Mouse (Mus musculus): ENCODE measurements at regions not wholly inside any gene's neighbourhood (a gene's known extent, or its start where the extent isn't known, plus 50 kb on each side); places are given as distances from the start of the nearest gene placed in this dataset.

- TF ChIP-seq GATA4 (IDR thresholded peaks at IDR 0.05; ENCODE audit: insufficient replicate concordance, low read length): no peak
Observed at GRCm38 (mm10) chr5:42884251-42884650, 348.7 kb upstream of the Cpeb2 start.

GRCm38 (mm10) chr5:42891890-42892289, 341.1 kb upstream of the Cpeb2 start:
- no peak for TF ChIP-seq GATA4 (IDR thresholded peaks at IDR 0.05; ENCODE audit: insufficient replicate concordance, low read length)

DNA sequence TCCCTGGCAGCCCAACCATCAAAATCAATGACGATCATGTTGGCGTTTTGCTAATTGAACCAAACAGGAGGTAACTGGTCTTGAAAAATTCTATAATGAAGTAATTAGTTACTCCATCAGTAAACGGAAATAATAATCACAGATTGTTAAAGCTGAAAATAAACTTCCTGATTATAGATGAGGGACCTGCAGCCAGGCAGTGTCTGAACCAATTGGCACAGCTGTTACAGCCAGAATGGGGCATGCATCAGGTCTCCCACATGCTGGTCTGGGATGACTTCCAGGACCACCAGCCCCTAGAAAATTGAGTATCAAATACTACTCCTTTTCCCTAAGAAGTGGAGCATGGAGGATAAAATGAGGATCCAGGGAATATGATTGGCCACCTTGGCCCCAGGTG, 326.8 kb upstream of the Cpeb2 start:
- no peak for TF ChIP-seq GATA4 (IDR thresholded peaks at IDR 0.05; ENCODE audit: insufficient replicate concordance, low read length)

DNA sequence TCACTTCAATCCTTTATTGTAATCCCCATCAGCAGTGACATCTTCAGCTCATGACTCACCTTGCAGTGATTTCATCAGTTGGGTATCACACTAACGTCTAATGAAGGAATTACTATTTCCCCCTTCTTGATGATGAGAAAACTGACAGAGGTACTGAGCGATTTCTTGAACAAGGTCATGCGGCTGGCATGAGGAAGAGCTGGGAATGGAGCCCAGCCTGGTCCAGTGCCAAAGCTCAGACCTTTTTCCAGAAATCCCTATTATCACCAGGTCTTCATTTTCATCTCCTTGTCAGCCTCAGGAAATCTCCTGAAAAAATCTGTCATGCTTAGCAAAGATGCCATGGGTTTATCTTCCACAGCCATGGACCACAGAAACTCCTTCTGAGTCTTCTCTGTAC, 313.6 kb upstream of the Cpeb2 start:
- no peak for TF ChIP-seq GATA4 (IDR thresholded peaks at IDR 0.05; ENCODE audit: insufficient replicate concordance, low read length)

- TF ChIP-seq GATA4 (IDR thresholded peaks at IDR 0.05; ENCODE audit: insufficient replicate concordance, low read length): no peak
Observed at GRCm38 (mm10) chr5:42932106-42932505, 300.9 kb upstream of the Cpeb2 start.

GRCm38 (mm10) chr5:42959296-42959862, 273.6 kb upstream of the Cpeb2 start:
- TF ChIP-seq GATA4 (IDR thresholded peaks at IDR 0.05; ENCODE audit: insufficient replicate concordance, low read length): no peak

GRCm38 (mm10) chr5:42969209-42969608, 263.8 kb upstream of the Cpeb2 start:
- TF ChIP-seq GATA4 (IDR thresholded peaks at IDR 0.05; ENCODE audit: insufficient replicate concordance, low read length): no peak

- no peak for TF ChIP-seq GATA4 (IDR thresholded peaks at IDR 0.05; ENCODE audit: insufficient replicate concordance, low read length)
Observed at GRCm38 (mm10) chr5:42969621-42970020, 263.3 kb upstream of the Cpeb2 start.

- TF ChIP-seq GATA4 (IDR thresholded peaks at IDR 0.05; ENCODE audit: insufficient replicate concordance, low read length): no peak
Observed at GRCm38 (mm10) chr5:42977108-42977507, 255.9 kb upstream of the Cpeb2 start.

DNA sequence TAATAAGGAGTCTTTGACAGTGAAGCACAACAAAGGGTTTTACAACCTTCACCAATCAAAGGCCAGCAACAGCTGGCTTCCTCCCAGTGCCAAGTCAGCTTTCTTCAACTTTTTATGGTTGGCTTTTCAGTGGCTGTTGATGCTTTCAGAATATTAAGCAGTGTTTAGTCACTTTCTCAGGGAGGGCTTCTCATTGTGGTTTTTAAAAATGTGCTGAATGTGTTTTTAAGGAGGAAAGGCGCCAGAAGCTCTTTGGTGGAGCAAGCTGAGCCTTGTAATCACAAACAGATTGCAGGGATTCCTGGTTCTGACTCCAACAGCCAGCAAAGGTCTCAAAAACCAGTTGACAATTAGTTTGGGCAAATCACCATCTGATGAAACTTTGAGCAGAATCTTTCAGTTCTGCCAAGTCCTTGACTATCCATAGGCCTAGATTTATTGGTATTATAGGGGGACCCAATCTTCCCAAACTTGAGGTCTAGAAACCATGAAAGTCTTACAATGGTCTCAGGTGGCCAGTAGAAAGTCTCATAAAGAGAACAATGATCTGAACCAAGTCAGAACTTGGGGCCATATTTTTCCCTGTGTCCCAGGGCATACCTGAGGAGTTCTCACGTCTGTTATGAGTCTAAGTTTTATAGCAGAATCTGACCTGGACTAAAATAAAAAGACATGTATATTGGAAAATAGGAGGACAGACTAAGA, 251.9 kb upstream of the Cpeb2 start:
- TF ChIP-seq GATA4 (IDR thresholded peaks at IDR 0.05; ENCODE audit: insufficient replicate concordance, low read length): no peak

GRCm38 (mm10) chr5:42986203-42986602, 246.8 kb upstream of the Cpeb2 start:
- no peak for TF ChIP-seq GATA4 (IDR thresholded peaks at IDR 0.05; ENCODE audit: insufficient replicate concordance, low read length)

DNA sequence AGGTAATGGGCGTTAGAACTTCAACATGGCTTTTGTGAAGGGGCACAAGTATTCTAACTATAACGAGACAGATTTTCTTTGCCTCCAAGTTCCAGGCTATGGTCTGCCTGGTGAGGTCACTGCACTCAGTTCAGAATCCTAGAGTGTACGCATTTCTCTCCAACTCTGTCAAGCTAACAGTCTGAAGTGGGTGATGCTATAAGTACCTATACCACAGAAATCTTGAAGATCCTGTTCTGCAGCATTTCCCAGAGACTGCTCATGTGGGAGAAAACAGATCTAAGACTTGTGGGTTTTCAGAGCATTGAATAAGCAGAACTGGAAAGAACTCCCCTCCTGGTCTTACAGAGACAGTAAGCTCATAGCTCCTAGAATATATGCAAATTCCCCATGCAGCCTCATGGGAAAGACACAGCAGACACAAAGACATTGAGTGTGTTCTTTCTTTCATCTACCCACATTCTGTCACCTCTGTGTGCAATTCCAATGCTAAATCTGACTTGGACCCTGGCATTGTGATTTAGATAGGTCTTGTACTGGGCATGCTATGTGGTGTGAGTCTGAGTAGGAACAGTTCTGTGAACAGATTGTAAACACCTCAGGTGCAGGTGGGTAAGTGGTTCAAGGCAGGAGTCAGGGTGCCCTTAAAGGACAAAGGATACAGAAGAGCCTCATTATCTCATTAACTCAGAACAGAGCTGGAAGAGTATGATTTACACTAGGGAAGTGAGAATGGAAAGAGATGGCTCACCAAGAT, 245.1 kb upstream of the Cpeb2 start:
- TF ChIP-seq GATA4 (IDR thresholded peaks at IDR 0.05; ENCODE audit: insufficient replicate concordance, low read length): no peak

DNA sequence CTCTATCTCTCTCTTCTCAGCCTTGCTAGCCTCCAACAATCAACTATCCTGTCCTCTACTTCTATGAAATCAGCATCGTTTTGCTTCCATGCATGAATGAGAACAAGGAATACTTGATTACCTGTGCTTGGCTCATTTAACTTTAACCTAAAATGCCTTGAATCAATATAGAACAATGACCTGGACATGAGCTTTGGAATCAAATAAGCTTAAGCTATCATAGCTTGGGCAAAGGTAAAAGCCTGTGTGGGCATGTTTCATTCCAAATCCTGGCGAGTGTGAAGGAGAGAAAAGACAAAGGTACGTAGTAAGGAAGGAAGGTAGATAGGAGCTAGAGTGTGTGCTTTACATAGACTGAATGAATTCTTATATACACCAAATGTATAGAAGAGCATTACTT, 243.7 kb upstream of the Cpeb2 start:
- no peak for TF ChIP-seq GATA4 (IDR thresholded peaks at IDR 0.05; ENCODE audit: insufficient replicate concordance, low read length)

- TF ChIP-seq GATA4 (IDR thresholded peaks at IDR 0.05; ENCODE audit: insufficient replicate concordance, low read length): no peak
Observed at GRCm38 (mm10) chr5:43024006-43024593, 208.9 kb upstream of the Cpeb2 start.

- no peak for TF ChIP-seq GATA4 (IDR thresholded peaks at IDR 0.05; ENCODE audit: insufficient replicate concordance, low read length)
Observed at GRCm38 (mm10) chr5:43031285-43031684, 201.7 kb upstream of the Cpeb2 start.

DNA sequence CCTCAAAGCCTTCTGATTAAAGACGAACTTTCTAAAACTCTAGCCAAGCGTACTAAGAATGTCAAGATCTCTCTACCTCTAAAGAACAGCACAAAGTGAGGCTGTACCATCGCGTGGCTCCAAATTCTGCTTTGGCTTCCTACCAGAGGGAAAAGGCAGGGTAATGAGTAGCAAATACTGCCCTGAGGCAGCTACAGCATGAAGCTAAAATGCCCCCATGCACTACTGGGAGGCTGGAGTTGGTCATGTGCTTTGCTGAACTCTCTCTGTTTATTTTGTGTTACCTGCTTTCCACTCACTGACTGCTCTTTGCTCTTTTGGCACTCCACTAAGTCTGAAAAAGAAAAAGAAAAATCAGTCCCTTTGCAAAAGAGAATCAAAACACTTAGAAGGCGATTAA, 201.1 kb upstream of the Cpeb2 start:
- TF ChIP-seq GATA4 (IDR thresholded peaks at IDR 0.05; ENCODE audit: insufficient replicate concordance, low read length): no peak

Data from liver, adult (tissue).